Mouse (Mus musculus): ENCODE measurements at regions not wholly inside any gene's neighbourhood (a gene's known extent, or its start where the extent isn't known, plus 50 kb on each side); places are given as distances from the start of the nearest gene placed in this dataset.

GRCm38 (mm10) chr4:93493905-93494304, 158.6 kb upstream of the Tusc1 start:
- Histone ChIP-seq H3K4me2 (ENCODE audit: low read depth, low read length) (no peak overlapping the region), H3K9me3 (replicated peaks; ENCODE audit: control insufficient read depth, low read length) (no peaks in the 10 kb centered on the region), H3K27me3 (ENCODE audit: control insufficient read depth, insufficient read depth, low read depth, low read length) (no peaks in the 10 kb centered on the region), H3K4me1 (ENCODE audit: control insufficient read depth, low read depth, low read length) (no peaks in the 10 kb centered on the region), H3K36me3 (ENCODE audit: control insufficient read depth, insufficient read depth) (no peaks in the 10 kb centered on the region), H3K9ac (ENCODE audit: low read depth, low read length) (no peak overlapping the region), H3K27ac (ENCODE audit: low read length) (no peak overlapping the region), H3K4me3 (ENCODE audit: low read depth, low read length) (no peak overlapping the region)
- 42% methylated on average over 2 of the region's 2 CpGs for WGBS (ENCODE audit: insufficient replicate concordance)
- no peak for ATAC-seq (ENCODE audit: low read depth)

- no peak for ATAC-seq (ENCODE audit: low read depth)
- Histone ChIP-seq H3K4me3 (ENCODE audit: low read depth, low read length) (no peak overlapping the region), H3K9me3 (replicated peaks; ENCODE audit: control insufficient read depth, low read length) (no peaks in the 10 kb centered on the region), H3K27me3 (ENCODE audit: control insufficient read depth, insufficient read depth, low read depth, low read length) (no peaks in the 10 kb centered on the region), H3K4me1 (ENCODE audit: control insufficient read depth, low read depth, low read length) (no peaks in the 10 kb centered on the region), H3K4me2 (ENCODE audit: low read depth, low read length) (no peak overlapping the region), H3K9ac (ENCODE audit: low read depth, low read length) (no peak overlapping the region), H3K27ac (ENCODE audit: low read length) (no peak overlapping the region), H3K36me3 (ENCODE audit: control insufficient read depth, insufficient read depth) (no peaks in the 10 kb centered on the region)
Measured at GRCm38 (mm10) chr4:93493326-93493725, 158.0 kb upstream of the Tusc1 start.

GRCm38 (mm10) chr4:93488570-93488969, 153.3 kb upstream of the Tusc1 start:
- H3K4me3 ChIP-seq (ENCODE audit: low read depth, low read length): no peak overlapping the region
- no peak overlapping the region for H3K9ac ChIP-seq (ENCODE audit: low read depth, low read length)
- no peaks in the 10 kb centered on the region for H3K4me1 ChIP-seq (ENCODE audit: control insufficient read depth, low read depth, low read length)
- no peaks in the 10 kb centered on the region for H3K27me3 ChIP-seq (ENCODE audit: control insufficient read depth, insufficient read depth, low read depth, low read length)
- H3K27ac ChIP-seq (ENCODE audit: low read length): no peak overlapping the region
- H3K4me2 ChIP-seq (ENCODE audit: low read depth, low read length): no peak overlapping the region
- no peaks in the 10 kb centered on the region for H3K9me3 ChIP-seq (replicated peaks; ENCODE audit: control insufficient read depth, low read length)
- WGBS (ENCODE audit: insufficient replicate concordance): 38% methylated on average over 1 of the region's 1 CpGs
- H3K36me3 ChIP-seq (ENCODE audit: control insufficient read depth, insufficient read depth): no peaks in the 10 kb centered on the region
- ATAC-seq (ENCODE audit: low read depth): no peak

DNA sequence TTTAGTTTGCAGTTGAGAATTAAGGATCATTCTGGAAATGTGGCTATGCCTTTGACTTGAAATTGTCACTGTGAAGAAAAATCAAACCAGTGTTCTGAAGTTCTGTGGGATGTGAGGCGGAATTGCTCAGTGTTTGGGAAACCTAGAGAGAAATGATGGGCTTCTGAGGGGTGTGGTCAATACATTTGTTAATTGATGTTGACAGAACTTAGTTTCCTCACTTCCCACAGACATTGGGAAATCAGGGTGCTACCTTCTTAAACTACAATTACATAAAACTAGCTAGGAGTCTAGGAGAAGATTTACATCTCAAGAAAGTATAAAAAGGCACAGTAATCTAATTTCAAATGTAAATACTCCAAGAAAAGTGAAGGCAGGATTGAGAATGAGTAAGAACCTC, 151.1 kb upstream of the Tusc1 start:
- H3K9ac ChIP-seq (ENCODE audit: low read depth, low read length): no peak overlapping the region
- no peak for ATAC-seq (ENCODE audit: low read depth)
- WGBS (ENCODE audit: insufficient replicate concordance): 66% methylated on average over 1 of the region's 1 CpGs

DNA sequence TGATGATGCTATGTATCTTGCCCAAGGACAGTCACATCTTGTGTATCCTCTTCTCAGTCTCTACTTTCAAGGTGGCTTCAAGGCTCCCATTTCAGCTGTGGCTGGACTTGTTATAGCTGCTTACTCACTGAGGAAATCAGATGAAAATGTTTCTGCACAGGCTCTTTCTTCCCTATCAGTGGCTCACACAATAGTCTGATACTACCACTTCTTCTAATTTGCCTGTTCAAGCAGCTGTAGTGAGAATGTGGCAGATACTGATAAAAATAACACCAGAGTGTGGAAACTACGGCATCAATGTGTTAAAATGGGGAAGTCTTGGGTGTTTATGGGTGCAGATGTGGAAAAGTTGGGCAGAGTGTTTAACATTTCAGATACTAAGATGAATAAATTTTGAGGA, 145.9 kb upstream of the Tusc1 start:
- peak; percentile 98 for ATAC-seq (ENCODE audit: low read depth)
- Histone ChIP-seq H3K9me3 (replicated peaks; ENCODE audit: control insufficient read depth, low read length) (no peaks in the 10 kb centered on the region), H3K9ac (ENCODE audit: low read depth, low read length) (peak overlapping the region; percentile 28), H3K27ac (ENCODE audit: low read length) (peak overlapping the region; percentile 77), H3K4me1 (ENCODE audit: control insufficient read depth, low read depth, low read length) (peaks cover 4% of the 10 kb centered on the region), H3K36me3 (ENCODE audit: control insufficient read depth, insufficient read depth) (no peaks in the 10 kb centered on the region), H3K4me3 (ENCODE audit: low read depth, low read length) (peak overlapping the region; percentile 40), H3K27me3 (ENCODE audit: control insufficient read depth, insufficient read depth, low read depth, low read length) (no peaks in the 10 kb centered on the region), H3K4me2 (ENCODE audit: low read depth, low read length) (peak overlapping the region; percentile 46)
- WGBS (ENCODE audit: insufficient replicate concordance): 16% methylated on average over 1 of the region's 1 CpGs

More for the DNA sequence above, 151.1 kb upstream of the Tusc1 start:
- no peaks in the 10 kb centered on the region for H3K36me3 ChIP-seq (ENCODE audit: control insufficient read depth, insufficient read depth)
- H3K27ac ChIP-seq (ENCODE audit: low read length): no peak overlapping the region
- H3K4me1 ChIP-seq (ENCODE audit: control insufficient read depth, low read depth, low read length): no peaks in the 10 kb centered on the region; the same call in 1 of the 2 replicates
- no peak overlapping the region for H3K4me2 ChIP-seq (ENCODE audit: low read depth, low read length)
- H3K4me3 ChIP-seq (ENCODE audit: low read depth, low read length): no peak overlapping the region
- no peaks in the 10 kb centered on the region for H3K9me3 ChIP-seq (replicated peaks; ENCODE audit: control insufficient read depth, low read length)
- no peaks in the 10 kb centered on the region for H3K27me3 ChIP-seq (ENCODE audit: control insufficient read depth, insufficient read depth, low read depth, low read length)

- Histone ChIP-seq H3K4me2 (ENCODE audit: low read depth, low read length) (no peak overlapping the region), H3K4me1 (ENCODE audit: control insufficient read depth, low read depth, low read length) (peaks cover 4% of the 10 kb centered on the region), H3K27me3 (ENCODE audit: control insufficient read depth, insufficient read depth, low read depth, low read length) (no peaks in the 10 kb centered on the region), H3K9ac (ENCODE audit: low read depth, low read length) (no peak overlapping the region), H3K9me3 (replicated peaks; ENCODE audit: control insufficient read depth, low read length) (no peaks in the 10 kb centered on the region), H3K27ac (ENCODE audit: low read length) (no peak overlapping the region), H3K36me3 (ENCODE audit: control insufficient read depth, insufficient read depth) (no peaks in the 10 kb centered on the region), H3K4me3 (ENCODE audit: low read depth, low read length) (no peak overlapping the region)
- no peak for ATAC-seq (ENCODE audit: low read depth)
Measured at GRCm38 (mm10) chr4:93477189-93477767, 142.0 kb upstream of the Tusc1 start.

DNA sequence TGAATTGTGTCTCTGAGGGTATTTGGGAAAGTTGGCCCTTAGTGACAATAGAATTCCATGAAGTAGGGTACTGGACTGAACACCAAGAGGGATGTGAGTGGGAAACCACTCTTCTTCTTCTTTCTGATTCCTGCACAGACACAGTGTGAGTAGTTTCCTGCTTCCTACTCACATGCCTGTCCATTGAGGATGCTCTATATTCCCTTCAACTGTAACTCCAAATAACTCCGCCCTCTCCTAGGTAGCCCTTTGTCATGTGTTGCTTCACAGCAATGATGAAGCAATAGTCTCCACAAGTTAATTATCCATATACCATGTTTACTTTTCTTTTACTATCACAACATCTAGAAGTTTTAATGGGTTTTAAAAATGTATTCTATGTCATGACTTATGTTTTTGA, 132.7 kb upstream of the Tusc1 start:
- ATAC-seq (ENCODE audit: low read depth): no peak
- Histone ChIP-seq H3K9ac (ENCODE audit: low read depth, low read length) (no peak overlapping the region), H3K9me3 (replicated peaks; ENCODE audit: control insufficient read depth, low read length) (no peaks in the 10 kb centered on the region), H3K27me3 (ENCODE audit: control insufficient read depth, insufficient read depth, low read depth, low read length) (no peaks in the 10 kb centered on the region), H3K4me1 (ENCODE audit: control insufficient read depth, low read depth, low read length) (no peaks in the 10 kb centered on the region), H3K4me3 (ENCODE audit: low read depth, low read length) (no peak overlapping the region), H3K27ac (ENCODE audit: low read length) (no peak overlapping the region), H3K4me2 (ENCODE audit: low read depth, low read length) (no peak overlapping the region), H3K36me3 (ENCODE audit: control insufficient read depth, insufficient read depth) (no peaks in the 10 kb centered on the region)
- 86% methylated on average over 1 of the region's 1 CpGs for WGBS (ENCODE audit: insufficient replicate concordance)

- H3K9ac ChIP-seq (ENCODE audit: low read depth, low read length): no peak overlapping the region
- H3K4me1 ChIP-seq (ENCODE audit: control insufficient read depth, low read depth, low read length): no peaks in the 10 kb centered on the region
- no peaks in the 10 kb centered on the region for H3K27me3 ChIP-seq (ENCODE audit: control insufficient read depth, insufficient read depth, low read depth, low read length)
- 10% methylated on average over 1 of the region's 1 CpGs for WGBS (ENCODE audit: insufficient replicate concordance)
- H3K9me3 ChIP-seq (replicated peaks; ENCODE audit: control insufficient read depth, low read length): no peaks in the 10 kb centered on the region
- no peak for ATAC-seq (ENCODE audit: low read depth)
- H3K36me3 ChIP-seq (ENCODE audit: control insufficient read depth, insufficient read depth): no peaks in the 10 kb centered on the region
- H3K27ac ChIP-seq (ENCODE audit: low read length): no peak overlapping the region
- no peak overlapping the region for H3K4me2 ChIP-seq (ENCODE audit: low read depth, low read length)
- H3K4me3 ChIP-seq (ENCODE audit: low read depth, low read length): no peak overlapping the region
Measured at GRCm38 (mm10) chr4:93467424-93467823, 132.1 kb upstream of the Tusc1 start.

- Histone ChIP-seq H3K27ac (ENCODE audit: low read length) (no peak overlapping the region), H3K9me3 (replicated peaks; ENCODE audit: control insufficient read depth, low read length) (no peaks in the 10 kb centered on the region), H3K27me3 (ENCODE audit: control insufficient read depth, insufficient read depth, low read depth, low read length) (no peaks in the 10 kb centered on the region), H3K4me3 (ENCODE audit: low read depth, low read length) (no peak overlapping the region), H3K4me2 (ENCODE audit: low read depth, low read length) (no peak overlapping the region), H3K36me3 (ENCODE audit: control insufficient read depth, insufficient read depth) (no peaks in the 10 kb centered on the region), H3K4me1 (ENCODE audit: control insufficient read depth, low read depth, low read length) (no peaks in the 10 kb centered on the region), H3K9ac (ENCODE audit: low read depth, low read length) (no peak overlapping the region)
- 48% methylated on average over 3 of the region's 3 CpGs for WGBS (ENCODE audit: insufficient replicate concordance)
- no peak for ATAC-seq (ENCODE audit: low read depth)
Measured at GRCm38 (mm10) chr4:93451357-93451756, 116.0 kb upstream of the Tusc1 start.

Measured in liver, embryonic 16.5 days (tissue).